Mouse (Mus musculus) B cell, adult 62 days (primary cell): ENCODE results near the gene Vwde. TPM values are rescaled to one million over a fixed set of nuclear protein-coding genes. Genes with fewer than 3 reads are reported as not detected.

Experiments
- total RNA-seq: library from RNA; stranded (reverse); gene quantifications from 4 replicates; pipeline ENCODE4 v1.2.4, GENCODE M21; 2023

The Vwde gene
- not detected in 4 replicates for total RNA-seq

DNA sequence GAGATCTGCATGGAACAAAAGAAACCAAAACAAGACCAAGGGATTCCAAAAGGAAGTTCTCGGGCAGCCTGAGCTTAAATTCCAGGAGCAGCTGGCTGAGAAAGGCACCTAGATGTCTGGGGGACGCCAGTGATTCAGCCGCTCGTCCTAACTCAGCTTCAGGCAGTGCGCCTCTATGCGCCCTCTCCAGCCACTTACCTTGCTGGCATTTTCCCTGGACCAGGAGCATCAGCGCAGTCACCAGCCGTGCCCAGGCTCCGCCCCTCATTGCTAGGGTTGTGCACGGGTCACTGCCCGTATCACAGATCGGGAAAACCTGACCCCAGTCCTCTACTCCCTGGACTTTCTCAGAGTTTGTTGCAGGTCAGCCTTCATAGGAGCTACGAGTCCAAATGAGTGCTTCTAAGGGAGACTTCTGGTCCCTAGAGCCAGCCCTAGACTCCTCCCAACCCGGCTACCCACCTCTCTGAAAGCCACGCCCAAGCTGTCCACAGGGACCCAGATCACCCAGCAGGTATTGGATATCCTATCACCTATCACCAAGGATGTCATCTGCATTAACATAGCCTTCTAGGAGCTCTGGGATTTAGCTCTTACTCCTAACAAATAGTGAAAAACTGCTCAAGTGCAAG lies at the start of gene Vwde:
Gene Vwde, minus strand, starts transcription at position 370 of the 632 bp plus-strand sequence.

Other genes starting within 250 kb of the Vwde start
- gene Tmem106b, start 155.2 kb downstream of the Vwde start, total RNA-seq = 37.2 to 43.6 TPM (median 41.9 TPM) in 4 replicates